Mouse (Mus musculus) liver, embryonic 14.5 days (tissue): Measurements from ENCODE around the gene Atad2b.

Experiments used
- CTCF ChIP-seq: IDR thresholded peaks from 2 replicates; pipeline ENCODE4 v1.5.1; 2016; ENCODE audit warnings: antibody characterized with exemption, low read depth, control low read depth
- EP300 ChIP-seq: IDR thresholded peaks from 2 replicates; pipeline ENCODE4 v1.6.1; 2016; ENCODE audit warnings: antibody characterized with exemption, low read depth

DNA sequence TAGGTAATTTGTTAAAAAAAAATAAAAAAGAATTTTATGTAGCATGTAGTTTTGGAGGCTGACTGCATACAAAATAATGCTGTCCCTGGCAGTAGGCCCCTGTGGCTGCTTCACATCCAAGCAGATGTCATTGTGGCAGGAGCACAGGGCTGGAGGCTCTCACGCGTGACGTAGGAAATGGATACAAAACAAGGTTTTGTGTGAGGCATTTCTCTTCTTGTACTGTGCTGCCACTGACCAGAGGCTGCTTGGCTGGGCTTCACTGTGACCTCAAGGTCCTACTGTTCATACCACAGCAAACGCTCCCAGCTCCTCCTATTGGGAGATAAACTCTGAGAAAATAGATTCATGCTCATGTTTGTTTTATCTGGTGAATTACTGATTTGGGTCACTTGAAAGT is 36.0 kb downstream of the Atad2b start:
- TF ChIP-seq CTCF (no peak), EP300 (no peak)
